Mouse (Mus musculus) stomach, postnatal 0 days (tissue): ENCODE measurements around the gene Myo5a. TPM values are rescaled to one million over a fixed set of nuclear protein-coding genes. Genes with fewer than 3 reads are reported as not detected.

Experiments used
- ATAC-seq: fragments of 200-750 bp; cut with Nextera tagmentation; 2 replicates; pipeline ENCODE4 v1.8.0; 2017; ENCODE audit not compliant: low FRiP score, low TSS enrichment
- DNase-seq: peaks from one replicate; pipeline ENCODE4 v3.0.0-alpha.2; 2016; ENCODE audit warnings: low spot score
- H3K27ac ChIP-seq: fragments of 300-500 bp; sonication (generic); replicated peaks from 2 replicates; pipeline ENCODE4 v1.5.1; 2014; ENCODE audit warnings: mild to moderate bottlenecking, control low read depth
- H3K27me3 ChIP-seq: fragments of 300-500 bp; sonication (generic); 2 replicates; pipeline ENCODE4 v1.6.1; 2014; ENCODE audit warnings: low read length; ENCODE audit not compliant: control insufficient read depth, insufficient read depth
- H3K36me3 ChIP-seq: fragments of 300-500 bp; sonication (generic); 2 replicates; pipeline ENCODE4 v1.6.1; 2014; ENCODE audit warnings: low read length, mixed read lengths; ENCODE audit not compliant: control insufficient read depth, insufficient read depth
- H3K4me1 ChIP-seq: fragments of 300-500 bp; sonication (generic); replicated peaks from 2 replicates; pipeline ENCODE4 v1.6.1; 2014; ENCODE audit warnings: antibody characterized with exemption; ENCODE audit not compliant: control insufficient read depth, insufficient read depth
- H3K4me2 ChIP-seq: fragments of 300-500 bp; sonication (generic); replicated peaks from 2 replicates; pipeline ENCODE4 v1.6.1; 2014; ENCODE audit warnings: low read depth, mild to moderate bottlenecking, control low read depth, moderate library complexity
- H3K4me3 ChIP-seq: fragments of 300-500 bp; sonication (generic); 2 replicates; pipeline ENCODE4 v1.5.1; 2014; ENCODE audit warnings: low read depth, low read length, control low read depth
- H3K9ac ChIP-seq: fragments of 300-500 bp; sonication (generic); 2 replicates; pipeline ENCODE4 v1.6.1; 2014; ENCODE audit warnings: mild to moderate bottlenecking, low read length, control low read depth, mixed read lengths
- H3K9me3 ChIP-seq: fragments of 300-500 bp; sonication (generic); 2 replicates; pipeline ENCODE4 v1.6.1; 2016; ENCODE audit warnings: low read length; ENCODE audit not compliant: control insufficient read depth
- CTCF ChIP-seq: IDR thresholded peaks from 2 replicates; pipeline ENCODE4 v1.5.1; 2016; ENCODE audit warnings: antibody characterized with exemption, low read depth, mild to moderate bottlenecking, moderate library complexity
- EP300 ChIP-seq: optimal IDR thresholded peaks from 2 replicates; pipeline ENCODE3; 2016; ENCODE audit warnings: antibody characterized with exemption
- WGBS: fragments of 180-500 bp; shearing (Covaris S2); extraction: QIAGEN DNeasy Blood & Tissue Kit; methylation state at CpG from one replicate; pipeline ENCODE4 v1.1.7; 2014; 5-methylcytosine and 5-hydroxymethylcytosine counted together
- polyA plus RNA-seq: library from polyadenylated mRNA; unstranded; fragments of >200 nt; fragmentation: Nextera tagmentation; extraction: Ambion mirVana; gene quantifications from 2 replicates; pipeline ENCODE4 v1.2.1, GENCODE M21; 2015

Gene Myo5a
- polyA plus RNA-seq, 1 experiment from 2014 or later: 4.9 TPM

GRCm38 (mm10) chr9:75259656-75260055, 188.8 kb downstream of the Myo5a start:
- Histone ChIP-seq H3K4me2 (no peak overlapping the region), H3K4me3 (no peak overlapping the region), H3K36me3 (no peaks in the 10 kb centered on the region), H3K4me1 (no peaks in the 10 kb centered on the region; the same call in 1 of the 2 replicates), H3K9me3 (no peaks in the 10 kb centered on the region), H3K27me3 (no peaks in the 10 kb centered on the region), H3K9ac (no peak overlapping the region), H3K27ac (no peak overlapping the region)
- DNase-seq: no peak
- WGBS: 81% methylated on average over 4 of the region's 4 CpGs
- ATAC-seq: no peak
- no peak for TF ChIP-seq EP300
- peak; percentile 64 for TF ChIP-seq CTCF

- 17% methylated on average over 8 of the region's 8 CpGs for WGBS
- TF ChIP-seq CTCF (peak; percentile 11; the same call in 1 of the 2 replicates), EP300 (no peak)
- no peak for ATAC-seq
- Histone ChIP-seq H3K27me3 (no peaks in the 10 kb centered on the region), H3K4me1 (no peaks in the 10 kb centered on the region; the same call in 1 of the 2 replicates), H3K4me2 (no peak overlapping the region), H3K9ac (no peak overlapping the region), H3K27ac (0 out of 2 replicates have a peak overlapping the region, but pooled peaks have one; percentile 25), H3K4me3 (no peak overlapping the region), H3K36me3 (no peaks in the 10 kb centered on the region), H3K9me3 (no peaks in the 10 kb centered on the region)
- no peak for DNase-seq
Measured at GRCm38 (mm10) chr9:75261332-75261872, 190.6 kb downstream of the Myo5a start.

- Histone ChIP-seq H3K4me3 (no peak overlapping the region), H3K27me3 (no peaks in the 10 kb centered on the region), H3K4me1 (no peaks in the 10 kb centered on the region; the same call in 1 of the 2 replicates), H3K4me2 (no peak overlapping the region), H3K9me3 (no peaks in the 10 kb centered on the region), H3K27ac (0 out of 2 replicates have a peak overlapping the region, but pooled peaks have one; percentile 24), H3K36me3 (no peaks in the 10 kb centered on the region), H3K9ac (no peak overlapping the region)
- WGBS: 57% methylated on average over 8 of the region's 8 CpGs
- DNase-seq (no peak), ATAC-seq (no peak)
- TF ChIP-seq EP300 (no peak), CTCF (peak; percentile 63)
Measured at GRCm38 (mm10) chr9:75262235-75262826, 191.5 kb downstream of the Myo5a start.

GRCm38 (mm10) chr9:75264008-75264718, 193.3 kb downstream of the Myo5a start:
- Histone ChIP-seq H3K4me1 (no peaks in the 10 kb centered on the region; the same call in 1 of the 2 replicates), H3K27ac (peak overlapping the region; percentile 84), H3K9ac (no peak overlapping the region), H3K4me2 (no peak overlapping the region; the same call in 1 of the 2 replicates), H3K36me3 (no peaks in the 10 kb centered on the region), H3K27me3 (no peaks in the 10 kb centered on the region), H3K9me3 (no peaks in the 10 kb centered on the region), H3K4me3 (no peak overlapping the region)
- DNase-seq (peak; percentile 92), ATAC-seq (peak; percentile 96)
- WGBS: 17% methylated on average over 3 of the region's 3 CpGs
- TF ChIP-seq CTCF (no peak), EP300 (no peak)

GRCm38 (mm10) chr9:75267147-75267546, 196.3 kb downstream of the Myo5a start:
- no peak overlapping the region for H3K9ac ChIP-seq
- no peaks in the 10 kb centered on the region for H3K4me1 ChIP-seq
- DNase-seq: peak; percentile 48
- TF ChIP-seq CTCF (peak; percentile 36; the same call in 1 of the 2 replicates), EP300 (no peak)
- WGBS: 66% methylated on average over 6 of the region's 6 CpGs
- peak overlapping the region; percentile 71; the same call in 1 of the 2 replicates for H3K27ac ChIP-seq
- H3K4me2 ChIP-seq: no peak overlapping the region
- ATAC-seq: peak; percentile 25; the same call in 1 of the 2 replicates
- no peaks in the 10 kb centered on the region for H3K9me3 ChIP-seq
- no peak overlapping the region for H3K4me3 ChIP-seq
- no peaks in the 10 kb centered on the region for H3K27me3 ChIP-seq
- no peaks in the 10 kb centered on the region for H3K36me3 ChIP-seq

GRCm38 (mm10) chr9:75270382-75270781, 199.6 kb downstream of the Myo5a start:
- H3K36me3 ChIP-seq: 0 out of 2 replicates have a peak, but pooled peaks cover 1% of the 10 kb centered on the region
- H3K4me3 ChIP-seq: no peak overlapping the region
- H3K4me2 ChIP-seq: no peak overlapping the region
- no peaks in the 10 kb centered on the region for H3K4me1 ChIP-seq
- TF ChIP-seq EP300: no peak
- no peak for TF ChIP-seq CTCF
- no peaks in the 10 kb centered on the region for H3K9me3 ChIP-seq
- no peak overlapping the region for H3K27ac ChIP-seq
- H3K27me3 ChIP-seq: no peaks in the 10 kb centered on the region
- ATAC-seq: no peak
- H3K9ac ChIP-seq: no peak overlapping the region
- DNase-seq: no peak
- 66% methylated on average over 6 of the region's 6 CpGs for WGBS
